Mouse (Mus musculus): ENCODE data around the gene Scarb1. TPM values are rescaled to one million over a fixed set of nuclear protein-coding genes. Genes with fewer than 3 reads are reported as not detected.

Gene Scarb1
- polyA plus RNA-seq, 1 experiment = 16.8 TPM

DNA sequence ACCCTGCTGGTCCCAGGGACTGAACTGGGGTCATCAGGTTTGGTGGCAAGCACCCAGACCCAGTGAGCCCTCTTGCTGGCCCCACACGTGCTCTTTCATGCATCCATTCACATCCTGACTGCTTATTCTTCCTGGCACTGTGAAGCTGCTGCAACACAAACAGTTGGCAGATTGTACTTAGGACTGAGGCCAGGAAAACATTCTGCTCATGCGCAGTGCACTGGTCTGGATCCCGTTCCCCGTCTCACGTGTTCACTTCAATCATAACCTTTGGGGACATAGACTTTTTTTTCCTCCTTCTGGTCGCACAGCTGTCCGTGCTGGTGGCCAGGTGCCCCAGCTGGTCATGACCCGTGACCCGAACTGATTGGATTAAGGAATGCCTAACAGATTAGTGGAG is 19.7 kb upstream of the Scarb1 start:
- DNase-seq = peak in 1 of 2 experiments; percentile 20
- WGBS = 14% methylated on average over 9 of the region's 9 CpGs
- TF ChIP-seq POLR2A (IDR thresholded peaks at IDR 0.05; ENCODE audit: borderline replicate concordance, insufficient read depth, low read length) (no peak), CTCF (IDR thresholded peaks at IDR 0.05; ENCODE audit: borderline replicate concordance, insufficient read depth, low read depth, low read length) (no peak)

DNA sequence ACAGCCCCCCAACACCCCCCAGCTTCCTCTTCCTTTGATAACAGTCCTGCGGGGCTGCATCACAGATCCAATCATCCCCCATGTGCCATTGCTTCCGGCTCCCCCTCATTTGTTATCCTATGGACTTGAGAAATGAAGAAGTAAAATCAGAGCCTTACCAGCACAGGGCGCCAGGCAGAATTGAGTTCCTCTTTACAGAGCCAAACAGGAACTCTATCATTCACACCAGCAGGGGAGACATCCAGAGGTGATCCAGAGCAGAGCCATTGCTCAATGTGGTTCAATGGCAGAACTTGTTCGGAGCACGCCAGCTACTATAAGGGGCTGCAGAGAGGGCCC is 17.3 kb upstream of the Scarb1 start:
- TF ChIP-seq POLR2A (IDR thresholded peaks at IDR 0.05; ENCODE audit: borderline replicate concordance, insufficient read depth, low read length) (no peak), CTCF (IDR thresholded peaks at IDR 0.05; ENCODE audit: borderline replicate concordance, insufficient read depth, low read depth, low read length) (no peak)
- Histone ChIP-seq H3K4me1 (ENCODE audit: control insufficient read depth, insufficient read depth, low read length) (peaks cover 5% of the 10 kb centered on the region; the same call in 1 of the 2 replicates), H3K4me3 (replicated peaks; ENCODE audit: insufficient read depth, low read depth, low read length) (no peak overlapping the region), H3K27ac (ENCODE audit: insufficient read depth, low read length) (no peak overlapping the region), H3K27me3 (ENCODE audit: control insufficient read depth, insufficient read depth, low read length) (no peaks in the 10 kb centered on the region)
- WGBS = 90% methylated on average over 5 of the region's 5 CpGs
- no peak for DNase-seq

More for the DNA sequence above, 19.7 kb upstream of the Scarb1 start:
- H3K27ac ChIP-seq (ENCODE audit: insufficient read depth, low read length) = no peak overlapping the region
- no peak overlapping the region for H3K4me3 ChIP-seq (replicated peaks; ENCODE audit: insufficient read depth, low read depth, low read length)
- no peaks in the 10 kb centered on the region for H3K27me3 ChIP-seq (ENCODE audit: control insufficient read depth, insufficient read depth, low read length)
- peaks cover 5% of the 10 kb centered on the region; the same call in 1 of the 2 replicates for H3K4me1 ChIP-seq (ENCODE audit: control insufficient read depth, insufficient read depth, low read length)

DNA sequence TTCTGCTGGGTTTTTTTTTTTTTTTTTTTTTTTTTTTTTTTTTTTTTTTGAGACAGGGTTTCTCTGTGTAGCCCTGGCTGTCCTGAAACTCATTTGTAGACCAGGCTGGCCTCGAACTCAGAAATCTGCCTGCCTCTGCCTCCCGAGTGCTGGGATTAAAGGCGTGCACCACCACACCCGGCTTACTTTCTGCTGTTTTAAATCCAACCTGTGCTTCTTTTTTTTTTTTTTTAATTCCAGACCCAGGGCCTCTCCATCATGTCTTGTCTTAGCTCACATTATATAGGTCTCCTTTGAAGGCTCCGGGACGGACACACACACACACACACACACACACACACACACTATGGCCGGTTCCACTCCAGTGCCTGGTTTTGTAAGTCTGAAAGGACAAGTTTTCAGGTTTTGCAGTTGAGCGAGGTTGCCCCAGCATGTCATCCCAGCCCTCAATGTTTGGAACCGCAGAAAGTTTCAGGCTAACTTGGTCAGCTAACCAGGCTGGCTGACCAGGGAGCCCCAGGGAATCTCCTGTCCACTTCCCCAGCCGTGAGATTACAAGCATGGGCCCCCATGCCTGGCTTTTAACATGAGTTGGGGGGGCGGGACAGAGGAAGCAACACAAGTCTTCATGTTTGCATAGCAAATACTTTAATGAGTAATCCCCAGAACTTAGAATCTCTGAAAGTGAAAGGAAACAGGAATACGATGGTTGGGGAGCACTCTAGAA is 16.8 kb upstream of the Scarb1 start:
- no peak for DNase-seq
- H3K27me3 ChIP-seq (ENCODE audit: control insufficient read depth, insufficient read depth, low read length) = no peaks in the 10 kb centered on the region
- no peak overlapping the region for H3K4me3 ChIP-seq (replicated peaks; ENCODE audit: insufficient read depth, low read depth, low read length)
- H3K4me1 ChIP-seq (ENCODE audit: control insufficient read depth, insufficient read depth, low read length) = peaks cover 5% of the 10 kb centered on the region; the same call in 1 of the 2 replicates
- no peak overlapping the region for H3K27ac ChIP-seq (ENCODE audit: insufficient read depth, low read length)
- TF ChIP-seq POLR2A (IDR thresholded peaks at IDR 0.05; ENCODE audit: borderline replicate concordance, insufficient read depth, low read length) = no peak
- TF ChIP-seq CTCF (IDR thresholded peaks at IDR 0.05; ENCODE audit: borderline replicate concordance, insufficient read depth, low read depth, low read length) = no peak
- 79% methylated on average over 12 of the region's 12 CpGs for WGBS

DNA sequence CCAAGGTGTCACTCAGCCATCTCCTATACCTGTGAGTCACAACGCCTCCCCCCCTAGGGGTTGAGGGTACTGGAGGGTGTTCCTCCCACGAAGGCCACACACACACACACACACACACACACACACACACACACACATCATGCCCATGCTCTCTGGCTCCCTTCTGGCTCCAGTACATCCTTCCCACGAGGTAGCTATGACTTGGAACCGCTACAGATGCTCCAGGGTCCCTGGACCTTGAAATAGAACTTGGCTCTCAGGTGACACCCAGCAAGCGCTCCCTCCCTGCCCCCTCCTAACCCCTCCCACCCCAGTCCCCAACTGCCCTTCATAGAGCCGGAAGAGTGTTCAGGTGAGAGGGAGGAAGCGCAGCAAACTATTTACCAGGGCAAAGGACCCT is 14.8 kb upstream of the Scarb1 start:
- no peak for DNase-seq
- H3K27ac ChIP-seq (ENCODE audit: insufficient read depth, low read length) = no peak overlapping the region
- peaks cover 3% of the 10 kb centered on the region; the same call in 1 of the 2 replicates for H3K4me1 ChIP-seq (ENCODE audit: control insufficient read depth, insufficient read depth, low read length)
- WGBS = 44% methylated on average over 7 of the region's 7 CpGs
- no peaks in the 10 kb centered on the region for H3K27me3 ChIP-seq (ENCODE audit: control insufficient read depth, insufficient read depth, low read length)
- TF ChIP-seq POLR2A (IDR thresholded peaks at IDR 0.05; ENCODE audit: borderline replicate concordance, insufficient read depth, low read length) (no peak), CTCF (IDR thresholded peaks at IDR 0.05; ENCODE audit: borderline replicate concordance, insufficient read depth, low read depth, low read length) (no peak)
- H3K4me3 ChIP-seq (replicated peaks; ENCODE audit: insufficient read depth, low read depth, low read length) = no peak overlapping the region

DNA sequence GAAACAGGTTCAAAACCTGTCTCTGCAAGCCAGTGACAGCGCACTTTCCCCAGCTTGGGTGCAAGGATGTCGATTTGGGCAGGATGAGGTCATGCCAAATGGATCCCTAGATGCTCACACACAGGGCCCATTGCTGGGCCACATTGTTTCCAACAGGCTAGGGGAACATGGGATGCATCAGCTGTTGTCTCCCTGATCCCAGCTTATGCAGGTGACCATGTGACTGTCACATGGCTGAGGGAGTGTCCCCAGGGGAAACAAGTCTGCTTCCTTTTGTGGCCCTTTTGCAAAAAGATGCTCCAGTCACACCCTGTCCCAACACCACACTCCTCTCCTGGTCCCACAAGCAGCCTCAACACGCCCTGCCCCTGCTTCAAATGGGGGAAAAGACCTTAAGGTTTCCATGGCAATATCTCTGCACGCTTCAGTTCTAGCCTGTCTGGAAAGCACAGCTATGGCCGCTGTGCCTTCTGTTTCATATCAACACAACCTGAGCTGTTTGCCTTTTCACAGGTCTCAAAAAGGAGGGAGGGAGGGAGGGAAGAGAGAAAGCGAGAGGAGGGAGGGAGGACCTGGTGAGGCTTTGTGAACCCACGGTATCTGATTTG is 14.1 kb upstream of the Scarb1 start:
- no peak overlapping the region for H3K4me3 ChIP-seq (replicated peaks; ENCODE audit: insufficient read depth, low read depth, low read length)
- H3K27me3 ChIP-seq (ENCODE audit: control insufficient read depth, insufficient read depth, low read length) = no peaks in the 10 kb centered on the region
- no peak overlapping the region for H3K27ac ChIP-seq (ENCODE audit: insufficient read depth, low read length)
- no peaks in the 10 kb centered on the region for H3K4me1 ChIP-seq (ENCODE audit: control insufficient read depth, insufficient read depth, low read length)
- 58% methylated on average over 7 of the region's 7 CpGs for WGBS
- no peak for TF ChIP-seq POLR2A (IDR thresholded peaks at IDR 0.05; ENCODE audit: borderline replicate concordance, insufficient read depth, low read length)
- TF ChIP-seq CTCF (IDR thresholded peaks at IDR 0.05; ENCODE audit: borderline replicate concordance, insufficient read depth, low read depth, low read length) = no peak
- no peak for DNase-seq

DNA sequence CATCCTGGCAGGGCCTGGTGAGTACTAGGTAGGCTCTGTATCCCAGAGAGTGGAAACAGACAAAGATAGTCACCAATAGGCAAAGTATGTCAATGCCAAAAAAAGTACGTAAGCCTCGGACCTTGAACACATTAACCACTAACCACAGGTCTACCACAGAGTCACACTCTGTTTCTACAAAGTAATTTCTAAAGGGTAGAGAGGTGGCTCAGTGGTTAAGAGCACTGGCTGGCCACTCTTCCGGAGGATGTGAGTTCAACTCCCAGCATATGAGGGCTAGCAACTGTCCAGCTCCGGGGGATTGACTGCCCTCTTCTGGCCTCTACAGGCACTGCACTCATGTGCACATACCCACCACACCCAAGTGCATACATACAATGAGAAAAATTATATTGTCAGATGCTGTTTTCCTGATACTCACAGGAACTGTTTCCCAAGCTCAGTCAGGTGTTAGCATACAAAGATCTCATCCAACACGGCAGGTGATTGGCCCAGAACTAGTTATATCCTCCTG is 11.9 kb upstream of the Scarb1 start:
- H3K27me3 ChIP-seq (ENCODE audit: control insufficient read depth, insufficient read depth, low read length) = no peaks in the 10 kb centered on the region
- TF ChIP-seq CTCF (IDR thresholded peaks at IDR 0.05; ENCODE audit: borderline replicate concordance, insufficient read depth, low read depth, low read length) (no peak), POLR2A (IDR thresholded peaks at IDR 0.05; ENCODE audit: borderline replicate concordance, insufficient read depth, low read length) (no peak)
- WGBS = 97% methylated on average over 5 of the region's 5 CpGs

DNA sequence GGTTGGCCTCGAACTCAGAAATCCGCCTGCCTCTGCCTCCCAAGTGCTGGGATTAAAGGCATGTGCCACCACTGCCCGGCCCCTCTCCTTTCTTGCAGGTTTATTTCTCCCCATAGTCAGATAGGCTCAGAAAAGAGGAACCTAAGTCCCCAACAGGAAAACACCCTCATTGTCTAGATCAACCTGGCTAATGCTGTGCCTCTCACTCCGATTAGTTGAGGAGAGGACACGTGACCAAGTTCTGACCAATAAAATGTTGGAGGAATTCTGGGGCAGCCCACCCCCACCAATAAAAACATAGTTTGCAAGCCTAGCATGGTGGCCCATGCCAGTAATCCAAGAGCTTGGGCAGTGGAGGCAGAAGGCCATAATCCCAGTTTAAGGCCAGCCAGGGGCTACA is 11.0 kb upstream of the Scarb1 start:
- 97% methylated on average over 5 of the region's 5 CpGs for WGBS
- Histone ChIP-seq H3K27me3 (ENCODE audit: control insufficient read depth, insufficient read depth, low read length) (no peaks in the 10 kb centered on the region), H3K4me1 (ENCODE audit: control insufficient read depth, insufficient read depth, low read length) (no peaks in the 10 kb centered on the region), H3K4me3 (replicated peaks; ENCODE audit: insufficient read depth, low read depth, low read length) (no peak overlapping the region), H3K27ac (ENCODE audit: insufficient read depth, low read length) (no peak overlapping the region)
- no peak for DNase-seq
- TF ChIP-seq POLR2A (IDR thresholded peaks at IDR 0.05; ENCODE audit: borderline replicate concordance, insufficient read depth, low read length) (no peak), CTCF (IDR thresholded peaks at IDR 0.05; ENCODE audit: borderline replicate concordance, insufficient read depth, low read depth, low read length) (no peak)

More for the DNA sequence above, 11.9 kb upstream of the Scarb1 start:
- no peak overlapping the region for H3K4me3 ChIP-seq (replicated peaks; ENCODE audit: insufficient read depth, low read depth, low read length)
- no peak for DNase-seq
- no peaks in the 10 kb centered on the region for H3K4me1 ChIP-seq (ENCODE audit: control insufficient read depth, insufficient read depth, low read length)
- no peak overlapping the region for H3K27ac ChIP-seq (ENCODE audit: insufficient read depth, low read length)

DNA sequence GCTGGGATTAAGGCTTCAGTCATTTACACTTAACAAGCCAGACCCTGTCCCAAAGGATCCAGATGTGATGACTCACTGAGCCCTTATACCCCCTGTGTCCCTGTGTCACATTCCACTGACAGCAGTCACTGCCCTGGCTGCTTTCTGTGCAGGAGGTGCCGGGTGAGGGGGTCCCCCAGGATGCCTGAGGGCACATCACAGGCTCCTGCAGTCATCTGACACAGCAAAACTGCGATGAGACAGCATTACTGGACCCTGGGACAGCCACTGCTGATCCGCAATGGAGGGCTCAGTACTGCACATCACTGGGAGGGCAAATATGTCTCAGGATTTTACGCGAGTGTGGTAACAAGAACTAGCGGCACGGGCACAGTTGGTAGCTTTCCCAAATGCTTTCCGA is 10.2 kb upstream of the Scarb1 start:
- DNase-seq = no peak
- Histone ChIP-seq H3K27ac (ENCODE audit: insufficient read depth, low read length) (no peak overlapping the region), H3K4me1 (ENCODE audit: control insufficient read depth, insufficient read depth, low read length) (no peaks in the 10 kb centered on the region), H3K4me3 (replicated peaks; ENCODE audit: insufficient read depth, low read depth, low read length) (no peak overlapping the region), H3K27me3 (ENCODE audit: control insufficient read depth, insufficient read depth, low read length) (no peaks in the 10 kb centered on the region)
- TF ChIP-seq POLR2A (IDR thresholded peaks at IDR 0.05; ENCODE audit: borderline replicate concordance, insufficient read depth, low read length) (no peak), CTCF (IDR thresholded peaks at IDR 0.05; ENCODE audit: borderline replicate concordance, insufficient read depth, low read depth, low read length) (no peak)
- 72% methylated on average over 8 of the region's 8 CpGs for WGBS

Data from cerebellum, adult 2 months (tissue).